ENCODE assay signal across 8 mouse cellular contexts in genomic region chr7:135668852-135669739, GRCm38 (mm10). TPM values are rescaled to one million over a fixed set of nuclear protein-coding genes. Genes with fewer than 3 reads are reported as not detected.
DNase-seq lines count a peak whose midpoint lies in the region; ATAC-seq and TF ChIP-seq lines count a peak whose summit lies in the region.

No protein-coding gene starts in this region.

- no peak for TF ChIP-seq EP300 in heart, adult 2 months (IDR thresholded peaks at IDR 0.05; ENCODE audit: insufficient read depth, low read depth, low read length)

- no peaks in the 10 kb centered on the region for H3K79me2 ChIP-seq in heart, adult 2 months (replicated peaks; ENCODE audit: control insufficient read depth, insufficient read depth, low read length)

- H3K9ac ChIP-seq in heart, adult 2 months (ENCODE audit: low read depth, low read length), result no peak overlapping the region
- no peak overlapping the region for H3K9ac ChIP-seq in hindbrain, embryonic 13.5 days

- no peaks in the 10 kb centered on the region for H3K4me1 ChIP-seq in heart, adult 2 months (ENCODE audit: control insufficient read depth, insufficient read depth, low read length)
- no peaks in the 10 kb centered on the region for H3K4me1 ChIP-seq in heart, embryonic 10.5 days
- peaks cover 46% of the 10 kb centered on the region for H3K4me1 ChIP-seq in bone marrow macrophage, adult 2 months (ENCODE audit: control insufficient read depth, insufficient read depth, low read length)
- H3K4me1 ChIP-seq in hindbrain, embryonic 13.5 days (replicated peaks), result 0 out of 2 replicates have a peak, but pooled peaks cover 6% of the 10 kb centered on the region
- no peaks in the 10 kb centered on the region for H3K4me1 ChIP-seq in spleen, adult 2 months (ENCODE audit: control insufficient read depth, insufficient read depth, insufficient read length)

- no peak for TF ChIP-seq POLR2A in heart, adult 2 months (IDR thresholded peaks at IDR 0.05; ENCODE audit: insufficient read depth, low read depth, low read length)
- TF ChIP-seq POLR2A in bone marrow macrophage, adult 2 months (IDR thresholded peaks at IDR 0.05; ENCODE audit: borderline replicate concordance, low read depth, low read length), result no peak
- TF ChIP-seq POLR2A in spleen, adult 2 months (IDR thresholded peaks at IDR 0.05; ENCODE audit: low read depth, low read length), result no peak

- no peaks in the 10 kb centered on the region for H3K36me3 ChIP-seq in heart, adult 2 months (ENCODE audit: control insufficient read depth, insufficient read depth, low read length)
- H3K36me3 ChIP-seq in heart, embryonic 10.5 days, result no peaks in the 10 kb centered on the region
- no peaks in the 10 kb centered on the region for H3K36me3 ChIP-seq in hindbrain, embryonic 13.5 days
- peaks cover 38% of the 10 kb centered on the region for H3K36me3 ChIP-seq in spleen, adult 2 months (ENCODE audit: control insufficient read depth, insufficient read depth, low read length)

- no peak overlapping the region for H3K27ac ChIP-seq in heart, adult 2 months
- no peak overlapping the region for H3K27ac ChIP-seq in heart, embryonic 10.5 days
- no peak overlapping the region for H3K27ac ChIP-seq in bone marrow macrophage, adult 2 months (ENCODE audit: insufficient read depth, low read depth, low read length)
- H3K27ac ChIP-seq in hindbrain, embryonic 13.5 days, result no peak overlapping the region
- no peak overlapping the region for H3K27ac ChIP-seq in spleen, adult 2 months (ENCODE audit: insufficient read depth, low read length)

- H3K27me3 ChIP-seq in heart, adult 2 months (ENCODE audit: control insufficient read depth, insufficient read depth, low read length), result no peaks in the 10 kb centered on the region
- H3K27me3 ChIP-seq in heart, embryonic 10.5 days (ENCODE audit: insufficient read depth, poor library complexity, severe bottlenecking), result 0 out of 2 replicates have a peak, but pooled peaks cover 6% of the 10 kb centered on the region
- 0 out of 2 replicates have a peak, but pooled peaks cover 10% of the 10 kb centered on the region for H3K27me3 ChIP-seq in hindbrain, embryonic 13.5 days
- H3K27me3 ChIP-seq in spleen, adult 2 months (ENCODE audit: control insufficient read depth, insufficient read depth, low read length), result no peaks in the 10 kb centered on the region

- intact Hi-C loops in heart, adult 2 months (cut with DNase I), result loop anchor here (1.0 kb wide), 1 partner anchor 132 kb away; the partner anchor contains the start of gene Ptpre

- no peak overlapping the region for H3K4me2 ChIP-seq in hindbrain, embryonic 13.5 days

- DNase-seq in heart, adult 2 months, result peak in 1 of 2 experiments; percentile 39
- no peak for DNase-seq in heart, embryonic 10.5 days (ENCODE audit: low spot score)
- peak; percentile 27 for DNase-seq in fibroblast of lung, adult 2 months (ENCODE audit: low read depth)
- DNase-seq in layer of hippocampus, postnatal 14 days (ENCODE audit: low spot score in 2 of 2), result peak; percentile 61 to 73
- peak; percentile 47 to 50 for DNase-seq in spleen, adult 2 months (ENCODE audit: low read depth in 1 of 2, low spot score in 2 of 2)

- WGBS in heart, adult 2 months, result 51% methylated on average over 16 of the region's 16 CpGs
- 38% methylated on average over 16 of the region's 16 CpGs for WGBS in heart, embryonic 10.5 days
- 28% methylated on average over 16 of the region's 16 CpGs for WGBS in hindbrain, embryonic 13.5 days
- WGBS in spleen, adult 2 months, result 45% methylated on average over 16 of the region's 16 CpGs

- peak; percentile 78 for TF ChIP-seq CTCF in heart, adult 2 months (IDR thresholded peaks at IDR 0.05)
- TF ChIP-seq CTCF in bone marrow macrophage, adult 2 months (IDR thresholded peaks at IDR 0.05; ENCODE audit: low read depth, low read length), result peak; percentile 58
- peak; percentile 55; the same call in 1 of the 2 replicates for TF ChIP-seq CTCF in spleen, adult 2 months (IDR thresholded peaks at IDR 0.05; ENCODE audit: extremely low read depth, insufficient read depth, insufficient read length, insufficient replicate concordance)

- no peak overlapping the region for H3K4me3 ChIP-seq in heart, adult 2 months
- H3K4me3 ChIP-seq in heart, embryonic 10.5 days, result no peak overlapping the region
- no peak overlapping the region for H3K4me3 ChIP-seq in bone marrow macrophage, adult 2 months (ENCODE audit: insufficient read depth, low read length)
- no peak overlapping the region for H3K4me3 ChIP-seq in hindbrain, embryonic 13.5 days
- H3K4me3 ChIP-seq in spleen, adult 2 months (ENCODE audit: extremely low read depth, insufficient read depth, insufficient read length), result no peak overlapping the region

- H3K9me3 ChIP-seq in heart, embryonic 10.5 days, result no peaks in the 10 kb centered on the region
- no peaks in the 10 kb centered on the region for H3K9me3 ChIP-seq in hindbrain, embryonic 13.5 days

- peak; percentile 54; the same call in 1 of the 2 replicates for ATAC-seq in hindbrain, embryonic 13.5 days (ENCODE audit: low FRiP score)
- peak; percentile 66 for ATAC-seq in megakaryocyte-erythroid progenitor cell, adult 5-6 weeks (replicated peaks; ENCODE audit: low FRiP score, low TSS enrichment, poor library complexity, severe bottlenecking)

RNA-seq across cellular contexts. Expression of gene Mki67, which starts 47.1 kb away (rescaled TPM):
- 1 to 10 TPM in 1 of 2 experiments, under 1 TPM in 1; 0.97 to 1.9 TPM for total RNA-seq in heart, adult 2 months (2021)
- 0.16 and 0.29 TPM in 2 replicates for polyA plus RNA-seq in heart, adult 2 months (2012; rRNA removed)
- polyA plus RNA-seq in heart, embryonic 10.5 days (2016; fragmentation: Nextera tagmentation; extraction: Ambion mirVana), result 36.1 and 41.1 TPM in 2 replicates
- polyA plus RNA-seq in bone marrow macrophage, adult 2 months (2012; ENCODE audit: insufficient read depth, insufficient read length, missing spikeins), result 92.5 and 110 TPM in 2 replicates
- 8.1 and 10.2 TPM in 2 replicates for polyA plus RNA-seq in hindbrain, embryonic 13.5 days (2015; fragmentation: Nextera tagmentation; extraction: Ambion mirVana)
- 1 to 10 TPM; 3.6 to 4.7 TPM for total RNA-seq in layer of hippocampus, postnatal 14 days (2021)
- total RNA-seq in megakaryocyte-erythroid progenitor cell, adult 5-6 weeks (2014; fragmentation: Nextera tagmentation), result 322 and 382 TPM in 2 replicates
- total RNA-seq in megakaryocyte-erythroid progenitor cell, adult 5-6 weeks (2017), result 295 and 333 TPM in 2 replicates
- polyA plus RNA-seq in spleen, adult 2 months (2012; rRNA removed), result 4.6 and 5.0 TPM in 2 replicates
